Mouse (Mus musculus) embryonic fibroblast, embryonic 13.5 days (primary cell): ENCODE data around the gene Adamtsl1.

ENCODE experiments used
- CTCF ChIP-seq: IDR thresholded peaks from 2 replicates; pipeline ENCODE4 v1.5.1; 2011; ENCODE audit warnings: mild to moderate bottlenecking, control low read depth, low read length, moderate library complexity, borderline replicate concordance; ENCODE audit not compliant: insufficient read depth
- POLR2A ChIP-seq: IDR thresholded peaks from 2 replicates; pipeline ENCODE4 v1.6.1; 2011; ENCODE audit warnings: low read depth, mild to moderate bottlenecking, control low read depth, low read length, moderate library complexity

DNA sequence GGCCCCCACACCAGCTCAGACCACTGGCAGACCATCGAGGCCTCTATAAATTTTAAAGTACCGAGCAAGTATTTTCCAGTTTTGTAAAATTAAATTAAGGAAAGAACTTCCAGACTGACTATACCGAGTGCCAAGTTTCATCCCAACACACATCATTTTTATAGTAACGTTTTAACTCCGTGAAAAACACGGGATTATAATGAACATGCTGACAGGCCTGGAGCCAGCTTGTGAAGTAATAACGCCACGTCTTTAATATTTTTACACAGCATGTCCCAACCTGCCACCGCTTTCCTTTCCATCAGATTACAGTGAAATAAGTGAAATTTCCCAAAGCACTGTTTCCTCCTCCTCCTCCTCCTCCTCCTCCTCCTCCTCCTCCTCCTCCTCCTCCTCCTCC is 894.4 kb downstream of the Adamtsl1 start:
- no peak for TF ChIP-seq POLR2A
- no peak for TF ChIP-seq CTCF
